Mouse (Mus musculus): Measurements from ENCODE around the gene Cass4. TPM values are rescaled to one million over a fixed set of nuclear protein-coding genes. Genes with fewer than 3 reads are reported as not detected.

The Cass4 gene
- total RNA-seq (2014; fragmentation: Nextera tagmentation) (0.83 TPM in 1 of 2 replicates, not detected in the other), total RNA-seq (2017) (0.46 and 0.87 TPM in 2 replicates), polyA plus RNA-seq (2012) (0.16 and 0.20 TPM in 2 replicates)

DNA sequence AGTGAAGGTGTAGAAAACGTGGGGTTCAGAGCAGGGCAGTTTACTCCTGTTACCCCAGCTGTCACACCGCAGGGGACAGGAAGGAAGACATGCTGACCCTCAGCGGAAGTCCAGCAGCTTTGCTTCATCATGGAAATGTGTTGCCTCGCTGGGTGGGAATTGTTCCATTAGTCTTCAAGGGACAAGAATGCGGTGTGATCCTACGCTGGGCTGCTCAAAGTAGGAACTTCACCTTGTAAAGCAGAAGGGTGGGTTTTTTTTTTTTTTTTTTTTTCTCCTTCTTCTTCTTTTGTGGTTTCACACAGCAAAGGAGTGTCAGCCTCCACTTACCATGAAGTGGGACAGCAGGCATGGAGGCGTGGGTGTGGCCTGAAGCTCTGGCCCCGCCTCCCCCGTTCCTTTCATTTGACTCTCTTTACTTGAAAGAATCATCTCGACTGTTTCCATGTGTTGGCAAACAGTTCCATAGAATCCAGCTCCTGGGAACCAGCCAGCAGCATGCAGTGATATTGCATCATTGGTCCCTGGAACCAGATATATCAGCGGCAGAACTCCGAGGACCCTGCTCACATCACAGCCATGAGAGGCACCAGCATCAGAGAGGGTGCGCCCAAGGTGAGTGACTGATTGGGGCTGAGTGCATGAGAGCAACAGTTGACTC, at the start of gene Cass4:
TSS of gene Cass4 (plus strand) at position 404 of the 661 bp plus-strand sequence.
- peaks cover 11% of the 10 kb centered on the region for H3K4me1 ChIP-seq (ENCODE audit: insufficient read depth, low read depth, low read length)
- DNase-seq (ENCODE audit: low spot score) (no peak), ATAC-seq (ENCODE audit: extremely low read depth, insufficient number of reproducible peaks, low FRiP score, poor library complexity, severe bottlenecking) (peak; percentile 30; the same call in 1 of the 2 replicates)
- peaks cover 13% of the 10 kb centered on the region for H3K27me3 ChIP-seq (ENCODE audit: insufficient read depth, low read length)
- no peak within 1 kb of the TSS; the same call in 1 of the 2 replicates for H3K4me3 ChIP-seq (ENCODE audit: low read depth, low read length)
- TF ChIP-seq CTCF (IDR thresholded peaks at IDR 0.05; ENCODE audit: low read depth, low read length) (no peak), POLR2AphosphoS5 (IDR thresholded peaks at IDR 0.05; ENCODE audit: insufficient replicate concordance, low read depth, low read length) (no peak), TAL1 (conservative IDR thresholded peaks at IDR 0.05; ENCODE audit: low read depth, low read length) (no peak), GATA1 (IDR thresholded peaks at IDR 0.05; ENCODE audit: borderline replicate concordance, low read length) (no peak), GATA2 (IDR thresholded peaks at IDR 0.05; ENCODE audit: borderline replicate concordance, low read depth, low read length) (no peak)
- H3K9me3 ChIP-seq (replicated peaks) = no peaks in the 10 kb centered on the region
- no peaks in the 10 kb centered on the region for H3K36me3 ChIP-seq (replicated peaks)

DNA sequence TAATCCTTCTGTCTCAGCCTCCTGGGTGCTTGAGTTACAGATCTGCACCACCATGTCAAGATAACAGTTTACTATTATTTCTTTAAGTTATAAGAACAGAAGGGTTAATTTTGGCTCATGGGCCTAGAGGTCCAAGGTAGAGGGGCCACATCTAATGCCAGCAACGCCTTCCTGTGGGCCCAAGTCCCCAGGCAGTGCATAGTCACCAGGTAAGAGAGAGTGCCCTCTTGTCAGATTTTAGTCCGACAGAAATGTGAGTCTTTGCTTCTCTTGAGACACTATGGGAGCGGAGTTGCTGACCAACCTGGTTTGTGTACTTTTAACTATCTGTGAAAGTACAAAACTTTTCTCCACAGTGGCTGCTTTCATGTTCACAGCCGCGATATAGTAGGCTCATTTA, 48.9 kb upstream of the Cass4 start:
- Histone ChIP-seq H3K4me3 (ENCODE audit: low read depth, low read length) (peak overlapping the region; percentile 87; the same call in 1 of the 2 replicates), H3K4me1 (ENCODE audit: insufficient read depth, low read depth, low read length) (peaks cover 44% of the 10 kb centered on the region), H3K27me3 (ENCODE audit: insufficient read depth, low read length) (peaks cover 2% of the 10 kb centered on the region), H3K36me3 (replicated peaks) (peaks cover 21% of the 10 kb centered on the region), H3K9me3 (replicated peaks) (no peaks in the 10 kb centered on the region)
- ATAC-seq (ENCODE audit: extremely low read depth, insufficient number of reproducible peaks, low FRiP score, poor library complexity, severe bottlenecking) (no peak), DNase-seq (ENCODE audit: low spot score) (no peak)
- TF ChIP-seq TAL1 (conservative IDR thresholded peaks at IDR 0.05; ENCODE audit: low read depth, low read length) (no peak), CTCF (IDR thresholded peaks at IDR 0.05; ENCODE audit: low read depth, low read length) (no peak), GATA1 (IDR thresholded peaks at IDR 0.05; ENCODE audit: borderline replicate concordance, low read length) (no peak), GATA2 (IDR thresholded peaks at IDR 0.05; ENCODE audit: borderline replicate concordance, low read depth, low read length) (no peak), POLR2AphosphoS5 (IDR thresholded peaks at IDR 0.05; ENCODE audit: insufficient replicate concordance, low read depth, low read length) (no peak)

DNA sequence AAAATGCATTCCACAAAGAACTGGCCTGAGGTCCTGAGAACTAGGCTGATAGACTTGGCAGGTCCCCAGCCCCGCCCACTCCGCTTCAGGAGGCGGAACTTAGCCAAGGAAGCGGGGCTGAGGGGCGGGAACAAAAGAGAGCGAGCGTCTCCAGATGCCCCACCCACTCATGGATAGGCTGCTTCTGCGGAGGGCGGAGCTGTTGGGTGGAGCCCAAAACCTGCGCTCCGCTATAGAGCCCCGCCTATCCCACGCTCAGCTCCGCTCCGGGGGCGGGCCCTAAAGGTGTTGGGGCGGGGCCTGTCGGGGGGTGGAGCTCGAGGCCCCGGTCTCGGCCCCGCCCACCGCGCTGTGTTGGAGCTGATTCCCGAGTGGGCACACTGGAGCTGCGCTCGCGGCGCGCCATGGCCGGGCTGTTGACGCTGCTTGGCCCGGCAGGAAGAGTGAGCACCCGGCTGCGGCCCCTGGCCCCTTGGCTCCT, 48.3 kb upstream of the Cass4 start, which contains the start of gene Fam210b:
TSS of gene Fam210b (plus strand) at position 308 of the 481 bp plus-strand sequence.
- Histone ChIP-seq H3K4me3 (ENCODE audit: low read depth, low read length) (peak within 1 kb of the TSS; percentile 87), H3K9me3 (replicated peaks) (no peaks in the 10 kb centered on the region), H3K27me3 (ENCODE audit: insufficient read depth, low read length) (peaks cover 2% of the 10 kb centered on the region), H3K36me3 (replicated peaks) (peaks cover 27% of the 10 kb centered on the region), H3K4me1 (ENCODE audit: insufficient read depth, low read depth, low read length) (peaks cover 50% of the 10 kb centered on the region)
- TF ChIP-seq GATA1 (IDR thresholded peaks at IDR 0.05; ENCODE audit: borderline replicate concordance, low read length) = no peak
- TF ChIP-seq POLR2AphosphoS5 (IDR thresholded peaks at IDR 0.05; ENCODE audit: insufficient replicate concordance, low read depth, low read length) = no peak
- TF ChIP-seq CTCF (IDR thresholded peaks at IDR 0.05; ENCODE audit: low read depth, low read length) = no peak
- no peak for TF ChIP-seq TAL1 (conservative IDR thresholded peaks at IDR 0.05; ENCODE audit: low read depth, low read length)
- TF ChIP-seq GATA2 (IDR thresholded peaks at IDR 0.05; ENCODE audit: borderline replicate concordance, low read depth, low read length) = no peak
- DNase-seq (ENCODE audit: low spot score) (peak; percentile 94), ATAC-seq (ENCODE audit: extremely low read depth, insufficient number of reproducible peaks, low FRiP score, poor library complexity, severe bottlenecking) (peak; percentile 79)

DNA sequence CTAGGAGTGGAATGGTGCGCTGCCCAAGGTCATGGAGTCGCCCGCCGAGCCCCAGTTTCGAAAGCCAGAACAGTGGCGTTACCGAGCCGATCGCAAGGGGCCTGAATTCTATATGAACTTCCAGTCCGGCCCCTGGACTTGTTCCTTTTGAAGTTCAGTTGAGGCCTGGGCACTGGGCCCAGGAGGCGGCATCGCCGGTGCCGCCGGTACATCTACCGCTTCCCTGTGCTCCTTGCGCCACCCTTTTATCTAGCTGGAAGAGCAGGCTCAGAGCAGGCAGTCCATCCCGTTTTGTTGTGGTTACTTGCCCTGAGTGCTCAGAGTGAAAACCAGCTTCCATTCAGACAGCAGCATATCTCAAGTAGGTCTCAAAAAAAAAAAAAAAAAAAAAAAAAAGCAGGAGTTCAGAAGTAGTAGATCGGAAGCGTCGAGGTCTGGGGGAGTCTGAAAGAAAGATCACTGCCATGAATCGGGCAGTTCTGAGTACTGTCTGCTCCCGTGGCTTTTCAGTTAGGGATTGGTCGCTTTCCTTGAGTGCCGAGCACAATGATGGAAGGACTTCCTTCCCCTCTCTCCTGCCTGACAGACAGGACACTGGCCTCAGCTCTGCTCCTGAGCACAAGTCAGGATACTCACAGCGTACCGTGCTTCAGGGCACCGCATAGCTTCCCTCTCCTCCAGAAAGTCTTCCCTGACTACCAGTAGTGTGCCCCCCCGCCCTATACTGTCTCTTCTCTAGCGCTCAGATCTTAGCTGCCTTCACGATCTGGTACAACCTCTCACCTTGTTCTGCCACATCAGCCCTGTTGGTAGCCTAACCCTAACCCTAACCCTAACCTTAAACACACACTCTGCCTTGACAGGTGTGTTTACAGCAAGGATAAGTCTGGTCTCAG, 47.3 kb upstream of the Cass4 start:
- peaks cover 2% of the 10 kb centered on the region for H3K27me3 ChIP-seq (ENCODE audit: insufficient read depth, low read length)
- H3K9me3 ChIP-seq (replicated peaks) = no peaks in the 10 kb centered on the region
- ATAC-seq (ENCODE audit: extremely low read depth, insufficient number of reproducible peaks, low FRiP score, poor library complexity, severe bottlenecking) (no peak), DNase-seq (ENCODE audit: low spot score) (peak; percentile 38)
- H3K4me3 ChIP-seq (ENCODE audit: low read depth, low read length) = peak overlapping the region; percentile 87
- TF ChIP-seq GATA1 (IDR thresholded peaks at IDR 0.05; ENCODE audit: borderline replicate concordance, low read length) (no peak), TAL1 (conservative IDR thresholded peaks at IDR 0.05; ENCODE audit: low read depth, low read length) (no peak), POLR2AphosphoS5 (IDR thresholded peaks at IDR 0.05; ENCODE audit: insufficient replicate concordance, low read depth, low read length) (no peak), GATA2 (IDR thresholded peaks at IDR 0.05; ENCODE audit: borderline replicate concordance, low read depth, low read length) (no peak), CTCF (IDR thresholded peaks at IDR 0.05; ENCODE audit: low read depth, low read length) (no peak)
- H3K4me1 ChIP-seq (ENCODE audit: insufficient read depth, low read depth, low read length) = peaks cover 60% of the 10 kb centered on the region
- peaks cover 37% of the 10 kb centered on the region for H3K36me3 ChIP-seq (replicated peaks)

DNA sequence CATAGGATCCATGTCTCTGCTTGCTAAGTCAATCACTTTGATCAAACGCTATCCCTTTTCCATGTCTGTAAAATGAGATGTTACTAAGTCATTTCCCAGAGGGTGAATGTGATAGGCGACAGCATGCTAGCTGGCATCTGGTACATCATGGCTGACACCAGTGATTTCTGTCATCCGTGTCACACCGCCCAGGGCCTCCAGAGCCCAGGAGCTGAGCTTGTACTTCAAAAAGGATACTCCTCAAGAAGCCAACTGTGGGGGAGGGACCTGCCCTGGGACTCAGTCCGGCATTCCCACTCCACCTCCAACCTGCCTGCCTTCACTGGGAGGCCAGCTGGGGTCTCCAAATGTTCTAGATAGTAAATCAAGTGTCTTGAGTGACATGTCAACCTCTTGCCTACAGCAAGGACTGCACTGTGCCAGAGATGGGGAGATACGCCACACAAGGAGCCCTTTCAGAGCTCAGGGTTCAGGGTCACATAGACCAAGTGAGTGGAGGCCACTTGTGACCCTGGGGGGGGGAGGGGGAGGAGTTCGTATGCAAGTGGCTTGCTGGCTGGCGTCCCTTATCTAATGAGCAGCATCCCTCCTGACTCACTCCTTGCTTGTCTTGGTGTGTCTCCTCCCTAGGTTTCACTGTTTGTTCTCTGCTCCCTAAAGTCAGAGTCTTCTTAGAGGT, 46.5 kb upstream of the Cass4 start:
- H3K9me3 ChIP-seq (replicated peaks) = no peaks in the 10 kb centered on the region
- DNase-seq (ENCODE audit: low spot score) = peak; percentile 30
- no peak for TF ChIP-seq POLR2AphosphoS5 (IDR thresholded peaks at IDR 0.05; ENCODE audit: insufficient replicate concordance, low read depth, low read length)
- TF ChIP-seq GATA1 (IDR thresholded peaks at IDR 0.05; ENCODE audit: borderline replicate concordance, low read length) = no peak
- TF ChIP-seq CTCF (IDR thresholded peaks at IDR 0.05; ENCODE audit: low read depth, low read length) = no peak
- TF ChIP-seq GATA2 (IDR thresholded peaks at IDR 0.05; ENCODE audit: borderline replicate concordance, low read depth, low read length) = no peak
- no peak for TF ChIP-seq TAL1 (conservative IDR thresholded peaks at IDR 0.05; ENCODE audit: low read depth, low read length)
- peaks cover 43% of the 10 kb centered on the region for H3K36me3 ChIP-seq (replicated peaks)
- H3K4me1 ChIP-seq (ENCODE audit: insufficient read depth, low read depth, low read length) = peaks cover 65% of the 10 kb centered on the region
- H3K4me3 ChIP-seq (ENCODE audit: low read depth, low read length) = peak overlapping the region; percentile 87; the same call in 1 of the 2 replicates
- ATAC-seq (ENCODE audit: extremely low read depth, insufficient number of reproducible peaks, low FRiP score, poor library complexity, severe bottlenecking) = peak; percentile 18
- no peaks in the 10 kb centered on the region; the same call in 1 of the 2 replicates for H3K27me3 ChIP-seq (ENCODE audit: insufficient read depth, low read length)

Data from G1E (cell line).